In the genomic region with DNA sequence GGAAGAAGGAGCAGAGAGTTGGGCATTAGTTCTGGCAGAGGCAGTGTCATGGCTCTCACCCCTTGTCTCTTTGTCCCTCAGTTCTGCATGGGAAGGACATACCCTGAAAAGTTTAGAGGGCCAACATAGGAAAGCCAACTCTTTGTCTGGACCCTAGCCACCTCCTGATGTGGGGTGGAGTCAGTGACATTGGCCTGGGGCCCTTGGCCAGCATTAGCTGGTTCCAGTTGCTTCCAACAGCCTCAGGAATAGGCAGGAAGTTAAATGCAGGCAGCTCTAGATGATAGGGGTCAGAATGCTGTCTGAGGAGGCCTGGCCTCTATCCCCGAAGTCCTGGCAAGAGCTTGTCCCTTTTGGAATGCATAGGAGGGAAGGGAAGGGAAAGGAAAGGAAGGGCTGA, we compare ENCODE assay signal across 15 mouse cellular contexts. TPM values are rescaled to one million over a fixed set of nuclear protein-coding genes. Genes with fewer than 3 reads are reported as not detected.
DNase-seq lines count a peak whose midpoint lies in the region; ATAC-seq lines count a peak whose summit lies in the region.
"Had no signal": no experiment of that assay in that cellular context is flagged by ENCODE, and none has a peak within 500 bp of the region (broad histone marks: within the 10 kb centered on the region; RNA-seq: fewer than 3 reads in every experiment).

No protein-coding gene starts in this region.

- intact Hi-C loops in gastrocnemius, postnatal 36 days (cut with DNase I) = loop anchor here (2.0 kb wide), 1 partner anchor 15 kb away; no protein-coding TSS in a partner anchor
- intact Hi-C loops in heart, postnatal 10 days (cut with DNase I) = no loop called here

- H3K36me3 ChIP-seq in kidney, embryonic 15.5 days = no peaks in the 10 kb centered on the region
- H3K36me3 ChIP-seq: lung, embryonic 15.5 days; neural tube, embryonic 12.5 days had no signal

- DNase-seq in gastrocnemius, adult 18-20 months (ENCODE audit: low spot score) = peak; percentile 8
- DNase-seq in gastrocnemius, postnatal 36 days = no peak
- peak; percentile 13 for DNase-seq in kidney, postnatal 14 days
- peak; percentile 30 for DNase-seq in gastrocnemius, postnatal 10 days
- peak; percentile 62 to 67 for DNase-seq in heart, postnatal 10 days
- no peak for DNase-seq in cerebellum, postnatal 25 days
- DNase-seq: B cell, adult 2 months; cerebellum, postnatal 14 days; kidney, adult 8-10 months; liver; thymus, adult 18-20 months had no signal

- H3K27me3 ChIP-seq in kidney, embryonic 15.5 days = peaks cover 6% of the 10 kb centered on the region
- H3K27me3 ChIP-seq: lung, embryonic 15.5 days; neural tube, embryonic 12.5 days had no signal

- no peak overlapping the region for H3K27ac ChIP-seq in kidney, embryonic 15.5 days
- H3K27ac ChIP-seq: forebrain, embryonic 13.5 days; lung, embryonic 15.5 days; neural tube, embryonic 12.5 days had no signal

- ATAC-seq in kidney, embryonic 15.5 days (replicated peaks; ENCODE audit: low FRiP score) = no peak
- ATAC-seq: forebrain, embryonic 13.5 days had no signal

- peaks cover 31% of the 10 kb centered on the region for H3K4me1 ChIP-seq in kidney, embryonic 15.5 days

- no peaks in the 10 kb centered on the region for H3K9me3 ChIP-seq in kidney, embryonic 15.5 days (replicated peaks)
- H3K9me3 ChIP-seq: forebrain, embryonic 13.5 days; lung, embryonic 15.5 days; neural tube, embryonic 12.5 days had no signal

- WGBS in kidney, embryonic 15.5 days = 73% methylated on average over 1 of the region's 1 CpGs

- H3K9ac ChIP-seq in kidney, embryonic 15.5 days = no peak overlapping the region
- H3K9ac ChIP-seq: forebrain, embryonic 13.5 days; lung, embryonic 15.5 days; neural tube, embryonic 12.5 days had no signal

- no peak overlapping the region for H3K4me3 ChIP-seq in kidney, embryonic 15.5 days (replicated peaks)
- H3K4me3 ChIP-seq: forebrain, embryonic 13.5 days; lung, embryonic 15.5 days; neural tube, embryonic 12.5 days had no signal

- no peak overlapping the region for H3K4me2 ChIP-seq in kidney, embryonic 15.5 days
- H3K4me2 ChIP-seq: forebrain, embryonic 13.5 days; lung, embryonic 15.5 days; neural tube, embryonic 12.5 days had no signal

RNA-seq across cellular contexts. Expression of a gene that starts 42.9 kb away (rescaled TPM):
- under 1 TPM; 0.41 to 0.57 TPM for total RNA-seq in gastrocnemius, adult 18-20 months (2021)
- under 1 TPM; 0.54 to 0.59 TPM for total RNA-seq in gastrocnemius, postnatal 36 days (2021)
- 3.6 and 4.3 TPM in 2 replicates for polyA plus RNA-seq in kidney, embryonic 15.5 days (2015; fragmentation: Nextera tagmentation; extraction: Ambion mirVana)
- 10 to 100 TPM in 1 of 2 experiments, 1 to 10 TPM in 1; 5.5 to 10.1 TPM for total RNA-seq in gastrocnemius, postnatal 10 days (2021)
- 1 to 10 TPM; 5.0 to 5.3 TPM for total RNA-seq in heart, postnatal 10 days (2021)

Comparison
In these comparisons a context has a peak if more than half of its experiments do, and no peak if none do; other contexts are left out.
1. DNase-seq: peak in gastrocnemius, adult 18-20 months (single experiment), kidney, postnatal 14 days (single experiment), gastrocnemius, postnatal 10 days (single experiment) and heart, postnatal 10 days (2 of 2); none in gastrocnemius, postnatal 36 days (0 of 2) and cerebellum, postnatal 25 days (0 of 2).